12 mouse cellular contexts compared by ENCODE assay signal in the genomic region with DNA sequence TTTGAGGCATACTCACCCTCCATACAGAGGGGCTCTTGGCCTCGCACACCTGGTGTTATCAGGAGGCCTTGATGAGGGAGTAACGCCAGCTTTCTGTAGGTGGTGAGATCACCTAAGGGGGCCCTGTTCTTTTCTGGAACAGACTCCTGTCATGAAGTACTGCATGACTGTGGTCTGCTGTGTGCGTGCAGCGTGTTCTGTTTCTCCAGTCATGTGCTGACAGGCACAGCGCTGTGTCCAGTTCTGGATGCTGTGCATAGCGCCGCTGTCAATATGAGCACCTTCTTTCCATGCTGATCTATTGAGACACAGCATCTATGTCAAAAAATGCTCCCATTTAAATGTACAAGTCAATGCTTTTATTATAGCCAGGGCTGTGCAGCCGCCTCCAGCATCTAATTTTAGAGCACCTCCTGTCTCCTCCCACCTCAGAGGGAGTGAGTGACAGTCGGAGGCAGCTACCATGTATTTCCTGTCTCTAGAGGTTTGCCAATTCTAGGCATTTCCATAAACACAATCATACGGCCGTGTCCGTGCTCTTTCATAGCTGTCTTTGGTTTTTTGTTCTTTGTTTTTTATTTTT. TPM values are rescaled to one million over a fixed set of nuclear protein-coding genes. Genes with fewer than 3 reads are reported as not detected.
A peak's percentile ranks its signal among the peaks of the same experiment; 100 is the strongest.
DNase-seq lines count a peak whose midpoint lies in the region; ATAC-seq and TF ChIP-seq lines count a peak whose summit lies in the region.
"Had no signal": no experiment of that assay in that cellular context is flagged by ENCODE, and none has a peak within 500 bp of the region (broad histone marks: within the 10 kb centered on the region; RNA-seq: fewer than 3 reads in every experiment).

No protein-coding gene starts in this region.

- H3K4me1 ChIP-seq in heart, embryonic 13.5 days, result peaks cover 11% of the 10 kb centered on the region
- H3K4me1 ChIP-seq in thymus, adult 2 months (replicated peaks; ENCODE audit: control insufficient read depth, insufficient read depth, low read length), result peaks cover 22% of the 10 kb centered on the region
- no peaks in the 10 kb centered on the region for H3K4me1 ChIP-seq in hindbrain, embryonic 14.5 days (replicated peaks; ENCODE audit: control insufficient read depth, insufficient read depth, low read length)
- H3K4me1 ChIP-seq in kidney, embryonic 14.5 days (ENCODE audit: control insufficient read depth, insufficient read depth, low read length), result no peaks in the 10 kb centered on the region

- 0 out of 2 replicates have a peak overlapping the region, but pooled peaks have one; percentile 36 for H3K27ac ChIP-seq in heart, embryonic 13.5 days (replicated peaks)
- H3K27ac ChIP-seq in thymus, adult 2 months (ENCODE audit: control insufficient read depth, insufficient read depth, low read length), result peak overlapping the region; percentile 69; the same call in 1 of the 2 replicates
- no peak overlapping the region for H3K27ac ChIP-seq in hindbrain, embryonic 14.5 days
- no peak overlapping the region for H3K27ac ChIP-seq in kidney, embryonic 14.5 days (ENCODE audit: low read depth, low read length)
- H3K27ac ChIP-seq: liver, embryonic 15.5 days; neural tube, embryonic 13.5 days had no signal

- H3K4me3 ChIP-seq in heart, embryonic 13.5 days, result no peak overlapping the region
- no peak overlapping the region for H3K4me3 ChIP-seq in thymus, adult 2 months (ENCODE audit: control insufficient read depth, insufficient read depth, low read length)
- no peak overlapping the region for H3K4me3 ChIP-seq in hindbrain, embryonic 14.5 days (replicated peaks; ENCODE audit: low read length)
- no peak overlapping the region for H3K4me3 ChIP-seq in kidney, embryonic 14.5 days (ENCODE audit: low read length)
- H3K4me3 ChIP-seq: erythroblast, embryonic 14.5 days; liver, embryonic 15.5 days; neural tube, embryonic 13.5 days had no signal

- 49% methylated on average over 12 of the region's 12 CpGs for WGBS in heart, embryonic 13.5 days
- WGBS in thymus, adult 2 months, result 53% methylated on average over 12 of the region's 12 CpGs
- WGBS in hindbrain, embryonic 14.5 days, result 68% methylated on average over 12 of the region's 12 CpGs
- WGBS in kidney, embryonic 14.5 days, result 75% methylated on average over 12 of the region's 12 CpGs

- H3K27me3 ChIP-seq in heart, embryonic 13.5 days (replicated peaks), result peaks cover 9% of the 10 kb centered on the region
- H3K27me3 ChIP-seq in thymus, adult 2 months (ENCODE audit: control insufficient read depth, insufficient read depth, low read length), result no peaks in the 10 kb centered on the region
- H3K27me3 ChIP-seq in hindbrain, embryonic 14.5 days (ENCODE audit: control insufficient read depth, insufficient read depth, low read length), result no peaks in the 10 kb centered on the region
- H3K27me3 ChIP-seq in kidney, embryonic 14.5 days (ENCODE audit: control insufficient read depth, insufficient read depth, low read length), result no peaks in the 10 kb centered on the region
- H3K27me3 ChIP-seq: neural tube, embryonic 13.5 days had no signal

- TF ChIP-seq POLR2A in thymus, adult 2 months (IDR thresholded peaks at IDR 0.05; ENCODE audit: control insufficient read depth, extremely low read depth, insufficient read depth, low read length, poor library complexity), result no peak

- H3K9ac ChIP-seq in heart, embryonic 13.5 days, result 0 out of 2 replicates have a peak overlapping the region, but pooled peaks have one; percentile 1
- H3K9ac ChIP-seq in hindbrain, embryonic 14.5 days, result no peak overlapping the region
- no peak overlapping the region for H3K9ac ChIP-seq in kidney, embryonic 14.5 days (ENCODE audit: low read depth, low read length)
- H3K9ac ChIP-seq: liver, embryonic 15.5 days; neural tube, embryonic 13.5 days had no signal

- no peak for TF ChIP-seq CTCF in thymus, adult 2 months (IDR thresholded peaks at IDR 0.05; ENCODE audit: borderline replicate concordance, control insufficient read depth, extremely low read depth, insufficient read depth, low read length, poor library complexity)

- peak overlapping the region; percentile 42 for H3K4me2 ChIP-seq in heart, embryonic 13.5 days
- no peak overlapping the region for H3K4me2 ChIP-seq in hindbrain, embryonic 14.5 days (replicated peaks)
- no peak overlapping the region for H3K4me2 ChIP-seq in kidney, embryonic 14.5 days (replicated peaks; ENCODE audit: low read depth, low read length)
- H3K4me2 ChIP-seq: liver, embryonic 15.5 days; neural tube, embryonic 13.5 days had no signal

- ATAC-seq in heart, embryonic 13.5 days (ENCODE audit: extremely low read depth, insufficient number of reproducible peaks, low FRiP score, low TSS enrichment), result no peak
- ATAC-seq in hindbrain, embryonic 14.5 days (ENCODE audit: low FRiP score), result peak; percentile 17; the same call in 1 of the 2 replicates
- no peak for ATAC-seq in kidney, embryonic 14.5 days (ENCODE audit: low FRiP score, low TSS enrichment)

- no peaks in the 10 kb centered on the region for H3K36me3 ChIP-seq in heart, embryonic 13.5 days
- no peaks in the 10 kb centered on the region for H3K36me3 ChIP-seq in thymus, adult 2 months (ENCODE audit: control insufficient read depth, insufficient read depth, low read length)
- no peaks in the 10 kb centered on the region for H3K36me3 ChIP-seq in hindbrain, embryonic 14.5 days (replicated peaks; ENCODE audit: control insufficient read depth, insufficient read depth)
- no peaks in the 10 kb centered on the region for H3K36me3 ChIP-seq in kidney, embryonic 14.5 days (ENCODE audit: control insufficient read depth, insufficient read depth, low read length)
- H3K36me3 ChIP-seq: liver, embryonic 15.5 days; neural tube, embryonic 13.5 days had no signal

- no peak for DNase-seq in heart, adult 11 months
- peak; percentile 31 for DNase-seq in thymus, adult 2 months
- DNase-seq in thymus, postnatal 25 days, result no peak
- DNase-seq in hindbrain, embryonic 14.5 days (ENCODE audit: low spot score), result no peak
- peak; percentile 50 for DNase-seq in thymus, postnatal 14 days
- DNase-seq in natural killer cell, adult 2 months (ENCODE audit: low spot score in 2 of 2), result no peak
- DNase-seq: heart, postnatal 36 days had no signal

- no peaks in the 10 kb centered on the region for H3K9me3 ChIP-seq in heart, embryonic 13.5 days
- no peaks in the 10 kb centered on the region for H3K9me3 ChIP-seq in hindbrain, embryonic 14.5 days (ENCODE audit: control insufficient read depth, low read length)
- H3K9me3 ChIP-seq in kidney, embryonic 14.5 days (ENCODE audit: control insufficient read depth, low read length), result no peaks in the 10 kb centered on the region
- H3K9me3 ChIP-seq: liver, embryonic 15.5 days; neural tube, embryonic 13.5 days had no signal

RNA-seq across cellular contexts. Expression of a gene that starts 8.7 kb away (rescaled TPM):
- polyA plus RNA-seq in heart, embryonic 13.5 days (2015; fragmentation: Nextera tagmentation; extraction: Ambion mirVana), result 18.6 and 19.0 TPM in 2 replicates
- 16.2 and 19.6 TPM in 2 replicates for polyA plus RNA-seq in thymus, adult 2 months (2012; rRNA removed)
- 34.6 and 35.5 TPM in 2 replicates for polyA plus RNA-seq in hindbrain, embryonic 14.5 days (2014; fragmentation: Nextera tagmentation; extraction: Ambion mirVana)
- 13.8 and 21.3 TPM in 2 replicates for polyA plus RNA-seq in kidney, embryonic 14.5 days (2014; fragmentation: Nextera tagmentation; extraction: Ambion mirVana)

RNA-seq across cellular contexts. Expression of a gene that starts 17.8 kb away (rescaled TPM):
- 7.7 and 8.9 TPM in 2 replicates for polyA plus RNA-seq in heart, embryonic 13.5 days (2015; fragmentation: Nextera tagmentation; extraction: Ambion mirVana)
- polyA plus RNA-seq in thymus, adult 2 months (2012; rRNA removed), result 144 and 156 TPM in 2 replicates
- 15.4 and 17.1 TPM in 2 replicates for polyA plus RNA-seq in hindbrain, embryonic 14.5 days (2014; fragmentation: Nextera tagmentation; extraction: Ambion mirVana)
- 6.9 and 13.6 TPM in 2 replicates for polyA plus RNA-seq in kidney, embryonic 14.5 days (2014; fragmentation: Nextera tagmentation; extraction: Ambion mirVana)

RNA-seq across cellular contexts. Expression of a gene that starts 41.4 kb away (rescaled TPM):
- 6.5 and 7.5 TPM in 2 replicates for polyA plus RNA-seq in heart, embryonic 13.5 days (2015; fragmentation: Nextera tagmentation; extraction: Ambion mirVana)
- polyA plus RNA-seq in thymus, adult 2 months (2012; rRNA removed), result 10.6 and 11.4 TPM in 2 replicates
- polyA plus RNA-seq in hindbrain, embryonic 14.5 days (2014; fragmentation: Nextera tagmentation; extraction: Ambion mirVana), result 68.8 and 74.5 TPM in 2 replicates
- 15.6 and 20.8 TPM in 2 replicates for polyA plus RNA-seq in kidney, embryonic 14.5 days (2014; fragmentation: Nextera tagmentation; extraction: Ambion mirVana)

Comparison
In these comparisons a context has a peak if more than half of its experiments do, and no peak if none do; other contexts are left out.
1. DNase-seq: peak in thymus, adult 2 months (single experiment) and thymus, postnatal 14 days (single experiment); none in heart, adult 11 months (single experiment), thymus, postnatal 25 days (single experiment), hindbrain, embryonic 14.5 days (single experiment) and natural killer cell, adult 2 months (0 of 2).
2. H3K27ac ChIP-seq: peak in heart, embryonic 13.5 days (single experiment) and thymus, adult 2 months (single experiment); none in hindbrain, embryonic 14.5 days (single experiment) and kidney, embryonic 14.5 days (single experiment).